Mouse (Mus musculus) frontal cortex, postnatal 14 days (tissue): ENCODE data around the gene Tedc2.

Experiments used
- DNase-seq, 2 experiments: peaks; one replicate each; pipeline ENCODE4 v3.0.0; 2022; ENCODE audit warnings: low spot score in 2 of 2

Gene Tedc2

DNA sequence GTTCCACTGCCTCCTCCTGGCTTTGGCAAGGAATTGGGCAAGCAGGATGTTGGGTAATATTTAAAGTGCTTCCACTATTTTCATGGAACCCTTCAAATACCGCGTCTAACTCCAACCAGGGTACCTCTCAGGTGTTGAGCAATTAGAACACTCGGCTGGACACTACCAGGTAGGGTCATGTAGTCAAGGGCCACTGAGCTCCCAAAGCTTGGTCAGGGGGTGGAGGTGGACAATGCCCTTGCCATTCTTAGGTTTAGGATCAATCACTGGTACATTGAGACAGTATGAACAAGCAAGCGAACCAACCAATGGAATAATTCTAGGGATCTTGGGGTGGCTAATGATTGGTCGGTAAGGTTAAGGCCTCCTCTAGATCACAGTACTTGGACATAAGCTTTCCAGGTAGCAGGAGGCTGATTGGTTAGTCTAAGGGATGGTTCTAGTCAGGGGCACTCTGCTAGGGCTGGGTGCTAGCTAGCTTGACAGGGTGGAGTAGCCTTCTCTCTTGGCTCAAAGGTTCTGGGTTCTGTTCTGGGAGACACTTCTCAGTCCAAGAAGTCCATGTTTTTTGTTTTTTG, 8.1 kb downstream of the Tedc2 start:
- no peak for DNase-seq

DNA sequence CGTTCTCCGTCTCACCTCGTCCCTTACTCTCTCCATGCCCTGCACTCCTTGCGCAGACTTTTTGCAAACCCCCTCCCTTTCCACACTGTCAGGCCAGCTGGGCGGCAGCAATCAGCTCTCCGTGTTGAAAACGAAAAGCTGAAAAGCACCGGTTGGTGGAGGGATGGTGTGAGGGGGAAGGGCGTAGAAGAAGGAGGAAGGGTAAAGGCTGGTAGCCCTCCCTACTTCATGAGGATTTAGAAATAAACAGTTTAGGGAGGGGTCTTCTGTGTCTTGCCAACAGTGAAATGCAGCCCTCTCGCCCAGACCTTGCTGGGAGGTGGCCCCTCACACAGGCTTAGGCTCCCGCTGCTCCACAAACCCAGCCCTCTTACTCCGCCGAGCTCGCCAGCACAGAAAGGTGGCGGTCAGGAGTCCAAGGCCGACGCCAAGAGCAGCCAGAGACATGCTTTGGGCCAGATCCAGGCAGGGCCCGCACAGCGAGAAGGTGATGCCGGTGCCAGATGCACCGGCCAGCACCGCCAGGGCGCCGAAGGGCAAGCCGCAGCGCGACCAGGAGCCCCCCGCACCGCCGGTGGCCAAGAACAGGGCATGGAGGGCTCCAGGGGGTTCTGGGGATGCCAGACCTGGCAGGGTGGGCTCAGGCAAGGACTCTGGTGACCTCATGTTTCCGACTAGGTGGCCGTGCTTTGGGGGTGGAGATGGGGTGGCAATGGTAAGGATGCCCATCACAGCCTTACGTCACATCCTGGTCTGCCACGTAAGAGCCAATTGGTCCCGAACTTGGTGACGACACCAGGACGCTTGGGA, 8.8 kb downstream of the Tedc2 start:
- peak; percentile 79 to 84 for DNase-seq

DNA sequence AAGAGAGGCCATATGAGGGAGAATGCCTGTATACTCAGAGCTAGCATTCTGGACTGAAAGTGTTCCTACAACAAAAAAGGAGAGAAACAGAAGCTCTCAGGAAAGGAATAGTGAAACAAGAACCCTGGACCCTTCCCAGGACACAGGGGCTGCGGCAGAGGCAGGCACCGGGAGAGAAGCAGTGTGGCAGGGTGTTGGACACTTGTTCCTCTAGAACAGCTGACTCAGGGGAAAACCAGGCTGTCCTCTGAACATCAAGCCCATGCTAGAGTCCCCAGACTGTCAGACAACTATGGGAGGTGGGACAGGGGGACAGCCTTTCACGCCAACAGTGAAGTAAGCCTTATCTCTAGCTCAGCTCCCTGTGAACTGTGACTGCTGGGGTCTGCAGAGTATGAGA, 10.1 kb downstream of the Tedc2 start:
- DNase-seq, result no peak

DNA sequence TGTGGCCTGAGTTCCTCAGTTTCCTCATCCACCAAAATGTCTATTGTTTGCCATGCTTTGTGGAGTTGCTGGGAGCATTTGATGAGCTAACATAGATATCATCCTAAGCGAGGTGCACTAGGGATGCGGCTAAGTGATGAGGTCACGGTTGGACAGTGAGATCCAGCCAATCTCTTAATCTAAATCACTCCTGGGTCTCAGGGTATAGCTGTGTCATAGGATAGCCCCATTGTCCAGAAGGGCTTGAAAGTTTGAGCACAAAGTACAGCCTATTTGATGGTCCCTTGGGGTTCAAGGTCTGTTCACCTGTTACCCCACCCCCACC, 10.8 kb downstream of the Tedc2 start:
- DNase-seq, result no peak

DNA sequence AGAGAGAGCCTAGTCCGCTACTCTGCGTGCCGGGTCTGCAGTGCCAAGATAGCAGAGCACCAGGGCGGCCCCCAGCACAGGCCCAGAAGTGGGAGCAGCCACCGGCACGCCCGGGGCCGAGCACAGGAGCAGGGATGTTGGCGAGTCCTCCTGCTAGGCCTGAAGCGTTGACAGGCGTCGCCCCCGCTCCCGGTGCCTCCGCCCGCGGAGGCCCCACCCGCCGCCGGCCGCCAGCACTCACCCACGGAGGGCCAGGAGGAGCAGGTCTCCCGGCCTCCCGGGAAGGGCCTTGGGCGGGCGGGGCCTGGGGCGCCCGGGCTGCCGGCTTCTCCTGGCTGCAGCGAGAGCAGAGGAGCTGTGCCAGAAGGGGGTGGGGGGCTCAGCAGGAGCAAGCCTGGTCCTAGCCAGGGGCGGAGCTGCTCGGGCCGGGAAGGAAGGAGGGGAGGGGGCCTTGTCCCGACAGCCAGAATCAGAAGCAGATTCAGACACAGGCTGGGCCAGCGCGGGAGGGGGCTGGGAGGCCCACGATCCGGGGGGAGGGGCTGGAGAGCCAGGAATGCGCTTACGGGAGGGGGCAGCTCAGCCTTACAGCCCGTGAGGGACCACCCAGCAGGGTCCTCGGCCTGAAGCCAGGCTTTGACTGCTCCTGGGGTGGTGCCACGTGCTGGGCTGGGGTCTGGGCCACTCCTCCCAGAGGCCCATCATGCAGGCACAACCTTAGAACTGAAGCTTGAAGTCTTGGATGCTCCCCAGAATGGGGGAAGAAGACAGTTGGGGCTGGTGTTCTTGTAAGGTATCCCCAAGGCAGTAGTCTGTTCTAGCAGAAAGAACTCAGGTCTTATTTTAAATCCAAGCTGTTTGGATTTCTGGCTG, 11.4 kb downstream of the Tedc2 start, which contains the start of gene Ntn3:
Gene Ntn3 (minus strand): TSS at position 489 of the 873 bp plus-strand sequence.
- peak; percentile 45 to 53 for DNase-seq

DNA sequence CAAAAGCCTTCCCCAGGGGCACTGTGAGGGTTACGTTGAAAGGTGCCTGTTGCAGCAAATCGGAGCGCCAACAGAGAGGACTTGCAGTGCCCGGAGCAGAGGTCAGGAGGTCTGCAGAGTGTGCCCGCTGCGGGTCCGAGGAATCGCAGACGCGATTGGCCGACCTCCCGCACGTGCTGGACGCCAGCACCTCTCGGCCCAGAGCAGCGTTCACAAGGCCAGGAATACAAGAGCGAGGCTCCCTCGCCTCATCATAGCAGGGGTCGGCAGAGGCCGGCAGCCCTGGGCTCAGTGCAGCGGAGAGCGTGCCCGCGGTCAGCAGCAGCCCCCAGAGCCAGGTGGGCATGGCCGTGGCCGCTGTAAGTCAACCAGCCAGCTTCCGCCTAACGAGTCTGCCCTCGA, 12.0 kb downstream of the Tedc2 start:
- peak in 1 of 2 experiments; percentile 40 for DNase-seq

DNA sequence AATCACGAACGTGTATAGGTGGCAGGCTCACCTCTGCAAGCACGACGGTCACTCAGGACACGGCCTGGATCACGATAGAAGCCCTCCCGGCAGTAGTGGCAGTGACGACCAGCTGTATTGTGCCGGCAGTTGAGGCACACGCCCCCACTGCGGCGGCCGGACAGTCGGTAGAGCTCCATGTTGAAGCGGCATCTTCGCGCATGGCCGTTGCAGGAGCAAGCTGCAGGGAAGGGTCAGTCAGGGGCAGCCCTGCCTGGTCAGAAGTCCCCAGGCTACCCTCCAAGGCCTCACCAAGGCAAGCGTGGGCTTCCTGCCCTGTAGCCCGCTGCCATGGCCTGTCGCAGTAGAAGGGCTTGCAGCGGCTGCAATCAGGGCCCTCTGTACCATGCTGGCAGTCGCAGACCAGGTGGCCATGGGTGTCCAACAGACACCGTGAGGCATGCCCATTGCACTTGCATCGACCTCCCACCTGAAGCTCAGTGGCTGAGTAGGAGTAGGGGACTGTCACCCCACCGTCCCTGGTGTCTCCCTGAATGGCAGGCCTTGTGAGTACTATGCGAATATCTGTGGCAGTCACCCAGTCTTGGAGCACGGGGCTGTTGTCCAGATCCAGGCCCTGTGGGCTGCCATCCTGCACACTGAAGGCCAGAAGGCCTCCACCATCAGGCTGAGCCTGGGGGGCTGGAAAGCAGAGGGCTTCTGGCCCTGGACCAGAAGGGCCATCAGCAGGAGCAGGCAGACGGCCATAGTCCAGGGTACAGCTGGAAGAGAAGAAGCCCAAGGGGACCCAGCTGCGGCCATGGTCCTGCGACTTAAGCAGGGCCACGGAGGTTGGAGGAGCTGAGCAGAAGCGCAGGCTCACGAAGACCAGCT, 12.6 kb downstream of the Tedc2 start:
- DNase-seq, result peak in 1 of 2 experiments; percentile 25

DNA sequence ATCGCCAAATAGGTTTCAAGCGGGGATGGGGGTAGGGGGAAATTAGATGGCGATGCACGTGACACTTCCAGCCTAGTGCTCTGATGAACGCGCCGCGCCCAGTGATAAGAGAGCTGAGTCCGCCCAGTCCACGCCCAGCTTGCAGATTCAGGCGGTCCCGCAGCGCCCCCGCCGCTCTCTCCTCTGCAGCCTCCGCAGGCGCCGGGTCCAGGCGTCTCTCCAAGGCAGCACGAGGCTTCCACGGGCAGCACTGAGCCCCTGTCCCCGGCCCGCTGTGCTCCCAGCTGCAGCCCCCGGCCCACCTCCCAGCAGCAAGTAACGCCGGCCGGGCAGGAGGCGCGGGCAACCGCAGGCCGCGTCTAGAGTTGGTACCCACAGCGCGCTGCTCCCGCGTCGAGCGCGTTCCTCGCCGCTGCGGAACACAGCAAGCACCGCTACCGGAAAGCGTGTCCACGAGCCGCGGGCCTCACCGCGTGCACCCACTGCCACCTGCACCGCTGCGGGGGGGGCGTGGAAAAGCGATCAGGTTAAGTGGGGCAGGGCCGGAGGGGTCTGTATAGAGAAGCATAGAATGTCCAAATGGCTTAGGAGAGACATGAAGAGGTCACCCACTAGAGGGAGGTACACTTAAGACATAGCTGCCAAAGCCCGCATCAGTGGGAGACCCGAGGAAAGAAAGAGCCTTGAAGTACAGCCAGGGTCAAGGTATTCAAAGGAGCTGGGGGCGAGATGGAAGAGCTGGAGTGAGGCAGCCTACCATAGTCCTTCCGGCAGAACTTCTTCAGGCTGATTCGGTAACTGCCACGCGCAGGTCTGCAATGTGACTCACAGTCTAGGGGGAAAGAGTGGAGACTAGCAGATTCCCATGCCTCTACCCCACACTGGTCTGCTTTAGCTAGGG, 13.9 kb downstream of the Tedc2 start:
- peak; percentile 58 to 64 for DNase-seq

DNA sequence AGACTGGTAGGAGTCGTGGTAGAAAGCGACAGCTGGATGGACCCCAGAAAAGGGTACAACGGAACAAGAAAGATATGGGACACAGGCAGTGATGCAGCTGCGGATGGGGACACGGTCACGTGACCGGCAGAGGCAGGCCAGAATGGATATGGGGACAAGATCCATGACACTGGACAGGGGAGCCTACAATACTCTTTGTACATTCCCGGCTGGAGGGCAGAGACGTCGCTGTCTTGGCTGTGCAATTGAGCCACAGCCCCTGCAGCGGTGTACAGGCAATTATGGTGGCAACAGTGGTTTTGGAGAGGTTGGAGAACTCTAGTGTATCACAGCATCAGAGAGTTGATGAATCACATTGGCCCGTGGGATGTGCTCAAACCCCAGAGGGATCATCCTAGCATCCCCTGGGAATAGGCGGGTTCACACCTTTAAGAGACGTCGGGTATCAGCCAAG, 14.7 kb downstream of the Tedc2 start:
- peak in 1 of 2 experiments; percentile 55 for DNase-seq

DNA sequence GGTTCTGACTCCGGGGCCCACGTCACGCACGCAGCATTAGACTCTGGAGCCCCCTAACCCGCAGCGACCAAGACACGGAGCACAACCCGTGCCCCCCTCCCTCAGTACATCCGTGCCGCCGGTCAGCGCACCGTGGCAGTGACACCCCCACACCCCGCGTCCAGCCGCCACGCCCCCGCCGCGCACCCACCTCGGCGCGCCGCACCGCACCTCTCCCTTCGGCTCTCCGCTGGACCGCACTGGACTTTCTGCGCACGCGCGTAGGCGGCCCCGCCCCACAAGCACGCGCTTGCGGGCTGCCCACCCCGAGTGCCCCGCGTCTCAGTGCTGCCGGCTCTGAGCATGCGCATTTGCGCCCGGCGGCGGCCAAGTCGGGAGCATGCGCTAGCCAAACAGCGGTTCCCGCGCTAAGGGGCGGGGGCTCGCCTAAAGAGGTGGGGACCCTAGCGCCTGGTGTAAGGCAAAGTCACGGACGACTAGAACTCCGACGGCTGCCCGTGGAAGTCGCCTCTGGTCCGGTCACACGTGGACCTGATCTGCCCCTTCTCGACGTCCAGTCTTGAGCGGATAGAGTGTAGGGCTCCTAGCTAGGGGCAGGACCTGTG, 15.3 kb downstream of the Tedc2 start, which contains the start of gene Tbc1d24:
Gene Tbc1d24 (minus strand): TSS at position 279 of the 605 bp plus-strand sequence.
- peak; percentile 88 to 92 for DNase-seq

DNA sequence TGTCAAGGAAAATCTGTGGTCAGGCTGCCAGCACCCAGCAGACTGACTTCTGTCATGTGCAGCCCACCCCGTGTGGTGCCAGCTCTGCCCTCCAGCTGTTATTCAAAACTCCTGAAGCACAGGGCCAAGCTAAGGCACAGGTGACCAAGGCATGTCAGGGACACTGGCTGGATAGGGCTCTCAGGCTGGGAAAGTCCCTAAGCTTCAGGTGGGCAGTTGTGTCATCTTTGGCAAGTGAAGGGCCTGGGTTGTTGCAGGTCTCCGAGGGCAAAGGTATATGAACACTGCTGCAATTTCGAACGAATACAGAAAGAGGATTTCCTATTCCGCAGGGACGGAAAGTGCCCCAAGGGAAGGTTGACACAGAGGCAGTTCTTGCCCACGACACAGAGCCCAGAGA, 15.8 kb downstream of the Tedc2 start:
- no peak for DNase-seq

DNA sequence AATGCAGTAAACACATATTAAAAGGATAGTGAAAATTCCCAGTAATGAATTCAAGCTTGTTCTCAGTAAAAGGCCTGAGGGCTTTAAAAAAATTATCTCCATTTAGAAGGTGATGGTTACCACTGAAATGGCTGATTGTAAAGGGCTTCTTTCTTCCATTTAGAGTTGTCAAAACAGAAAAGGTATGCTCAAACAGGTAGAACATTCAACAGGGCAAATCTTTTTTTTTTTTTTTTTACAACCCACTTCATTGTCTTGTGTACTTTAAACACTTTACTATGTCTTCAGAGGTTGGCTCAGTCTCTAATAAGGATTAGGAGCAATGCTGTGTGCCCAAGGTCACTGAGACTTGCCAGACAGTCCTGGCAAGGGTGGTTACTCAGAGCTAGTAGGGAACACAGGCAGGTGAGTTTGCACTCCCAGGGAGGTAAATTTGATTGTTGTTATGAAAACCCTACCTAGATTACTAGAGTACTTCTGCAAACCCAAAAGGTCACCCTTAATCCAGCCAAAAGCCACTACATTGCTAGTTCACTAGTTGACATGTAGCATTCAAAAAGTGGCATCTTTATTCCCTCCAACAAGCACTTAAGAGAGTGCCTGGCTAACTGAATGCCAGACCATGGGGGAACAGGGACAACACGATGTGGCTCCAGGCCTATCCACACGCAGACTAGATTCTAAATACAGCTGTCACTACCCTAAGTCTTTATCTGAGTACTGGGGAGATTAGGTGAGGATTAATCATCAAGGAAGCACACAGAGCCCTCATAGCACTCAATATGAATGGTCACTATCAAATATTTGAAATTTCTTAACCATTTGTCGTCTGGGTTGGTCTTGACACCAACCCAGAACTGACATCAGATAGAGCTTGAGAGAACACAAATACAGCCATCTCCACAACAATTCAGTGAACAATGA, 16.8 kb downstream of the Tedc2 start:
- DNase-seq, result no peak

DNA sequence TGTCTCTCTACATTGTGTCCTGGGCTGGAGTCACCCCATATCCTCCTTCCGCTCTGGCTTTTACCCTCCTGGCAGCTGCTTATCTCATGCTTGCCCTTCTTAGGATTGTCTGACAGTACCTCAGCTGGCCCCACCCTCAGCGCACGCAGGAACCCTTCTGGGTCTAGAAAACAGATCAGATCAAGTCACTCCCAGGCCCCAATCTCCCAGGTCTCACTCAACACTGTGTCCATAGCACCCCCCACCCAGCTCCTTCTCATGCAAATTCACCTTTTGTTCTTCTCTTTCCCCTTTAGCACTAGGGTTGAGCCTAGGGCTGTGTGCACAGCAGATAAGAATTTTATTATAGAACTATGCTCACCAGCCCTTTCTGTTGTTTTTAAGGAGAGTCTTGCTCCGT, 17.6 kb downstream of the Tedc2 start:
- DNase-seq, result no peak

DNA sequence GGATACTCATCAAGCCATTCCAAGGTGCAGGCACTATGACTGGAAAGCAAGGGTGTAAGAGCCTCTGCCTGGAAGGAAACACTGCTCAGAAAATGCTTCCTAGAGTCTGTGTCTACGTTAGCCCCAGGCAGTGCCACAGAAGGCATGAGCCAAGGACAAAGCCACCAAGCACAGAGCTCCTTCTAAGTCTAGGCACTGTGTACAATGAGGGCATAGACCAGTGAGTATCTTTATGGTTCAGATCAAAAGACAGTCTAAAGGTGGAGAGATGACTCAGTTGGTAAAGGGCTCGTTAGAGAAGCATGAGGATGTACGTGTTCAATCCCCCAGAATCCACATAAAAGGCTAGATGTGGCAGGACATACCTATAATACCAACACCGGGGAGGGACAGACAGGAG, 19.6 kb downstream of the Tedc2 start:
- DNase-seq, result no peak

DNA sequence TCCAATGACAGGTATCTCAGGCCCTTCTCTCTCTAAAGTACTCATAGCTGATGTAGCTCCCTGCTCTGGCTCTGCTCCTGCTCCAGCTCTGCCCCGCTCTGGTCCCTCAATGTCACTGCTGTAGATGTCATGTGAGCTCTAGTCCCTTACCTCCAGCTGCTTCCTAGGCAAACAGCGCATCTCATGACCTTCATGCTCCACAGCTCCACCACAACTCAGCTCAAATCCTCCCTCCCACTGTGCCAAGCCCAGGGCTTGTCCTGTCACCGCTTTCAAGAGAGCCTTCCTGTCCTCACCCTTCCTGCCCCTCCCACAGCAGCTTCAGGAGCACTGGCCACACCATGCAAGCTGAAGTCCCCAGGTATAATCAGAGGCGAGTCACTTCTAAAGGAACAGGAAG, 20.9 kb downstream of the Tedc2 start:
- no peak for DNase-seq

DNA sequence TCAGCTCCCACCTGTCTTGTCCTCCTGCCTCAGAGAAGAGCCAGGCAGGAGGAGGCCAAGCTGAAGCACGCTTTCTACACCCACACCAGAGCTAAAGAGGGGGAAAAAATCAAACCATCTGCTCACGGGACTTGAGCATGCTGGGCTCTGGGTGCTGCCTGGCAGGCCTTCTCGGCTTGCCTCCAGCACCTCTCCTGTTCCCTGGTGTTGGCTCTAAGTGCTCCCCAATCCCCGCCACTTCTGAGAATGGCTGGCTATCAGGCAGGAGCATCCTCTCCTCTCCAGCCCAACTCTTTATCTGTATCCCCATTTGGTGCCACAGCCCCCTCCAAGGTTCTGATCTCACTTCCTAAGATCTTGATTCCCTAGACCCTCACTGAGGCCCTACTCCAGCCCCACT, 21.4 kb downstream of the Tedc2 start:
- DNase-seq, result peak; percentile 29 to 51

DNA sequence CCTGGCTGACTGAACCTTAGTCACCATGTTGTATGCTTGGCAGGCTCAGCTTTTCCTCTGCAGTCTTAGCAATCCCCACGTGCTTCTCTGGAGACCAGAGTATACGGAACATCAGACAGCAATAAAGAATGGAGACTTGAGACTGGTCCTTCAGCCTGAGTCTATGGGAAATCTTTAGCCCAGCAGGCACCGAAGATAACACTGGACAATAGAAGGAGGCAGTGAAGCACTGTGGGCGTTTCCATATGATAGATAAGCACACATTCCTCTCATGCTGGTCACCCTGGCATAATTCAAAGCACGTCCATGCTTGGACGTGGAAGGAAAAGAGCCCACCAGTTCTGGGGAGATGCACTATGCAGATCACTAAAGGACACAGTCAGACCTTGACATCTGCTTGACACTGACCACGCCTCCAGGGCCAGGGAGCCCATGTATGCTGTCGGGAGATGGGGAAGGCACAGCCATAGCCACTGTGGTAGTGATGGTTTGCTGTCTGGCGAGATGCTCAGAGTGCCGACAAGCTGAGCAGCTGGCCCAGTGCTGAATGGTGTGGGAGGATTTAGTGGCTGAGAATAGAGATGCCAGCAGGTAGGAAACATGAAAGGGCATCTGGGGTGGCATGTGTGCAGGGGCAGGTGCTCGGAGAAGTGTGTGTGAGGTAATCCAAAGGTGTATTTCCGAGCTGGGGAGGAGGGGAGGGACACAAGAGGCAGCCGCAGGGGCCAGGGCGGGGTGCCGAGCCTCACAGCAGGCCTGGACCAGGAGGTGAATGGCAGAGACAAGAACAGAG, 23.4 kb downstream of the Tedc2 start:
- no peak for DNase-seq

DNA sequence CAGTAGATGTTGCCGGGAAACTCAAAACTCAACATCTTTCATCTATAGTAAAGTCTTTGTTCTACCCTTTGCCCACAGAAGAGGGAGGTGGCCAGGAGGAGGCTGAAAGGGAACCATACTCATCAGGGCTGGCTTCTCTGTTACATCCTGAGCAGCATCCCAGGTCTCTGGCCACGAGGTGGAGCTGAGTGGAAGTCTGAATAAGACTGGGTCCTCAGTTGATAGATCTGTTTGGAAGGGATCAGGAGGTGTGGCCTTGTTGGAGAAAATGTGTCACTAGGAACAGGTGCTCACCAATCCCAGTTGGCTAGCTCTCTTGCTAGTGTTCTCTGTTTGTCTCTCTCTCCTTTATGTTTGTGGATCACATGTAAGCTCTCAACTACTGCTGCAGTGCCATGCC, 25.3 kb downstream of the Tedc2 start:
- no peak for DNase-seq
